Mouse (Mus musculus) neural tube, embryonic 12.5 days (tissue): ENCODE data around the gene Mbd3. TPM values are rescaled to one million over a fixed set of nuclear protein-coding genes. Genes with fewer than 3 reads are reported as not detected.

Experiments
- ATAC-seq: fragments of 200-750 bp; cut with Nextera tagmentation; 2 replicates; pipeline ENCODE4 v1.8.0; 2017; ENCODE audit warnings: low read depth, mild to moderate bottlenecking, moderate TSS enrichment, moderate library complexity; ENCODE audit not compliant: low FRiP score
- H3K27ac ChIP-seq: fragments of 300-500 bp; sonication (generic); 2 replicates; pipeline ENCODE4 v1.5.1; 2016
- H3K27me3 ChIP-seq: fragments of 300-500 bp; sonication (generic); replicated peaks from 2 replicates; pipeline ENCODE4 v1.6.1; 2016; ENCODE audit warnings: mild to moderate bottlenecking
- H3K36me3 ChIP-seq: fragments of 300-500 bp; sonication (generic); 2 replicates; pipeline ENCODE4 v1.6.1; 2016; ENCODE audit warnings: mild to moderate bottlenecking
- H3K4me1 ChIP-seq: fragments of 300-500 bp; sonication (generic); 2 replicates; pipeline ENCODE4 v1.6.1; 2016
- H3K4me2 ChIP-seq: fragments of 300-500 bp; sonication (generic); replicated peaks from 2 replicates; pipeline ENCODE4 v1.6.1; 2016; ENCODE audit warnings: mild to moderate bottlenecking
- H3K4me3 ChIP-seq: fragments of 300-500 bp; sonication (generic); 2 replicates; pipeline ENCODE4 v1.5.1; 2016
- H3K9ac ChIP-seq: fragments of 300-500 bp; sonication (generic); 2 replicates; pipeline ENCODE4 v1.6.1; 2016; ENCODE audit warnings: mild to moderate bottlenecking
- H3K9me3 ChIP-seq: fragments of 300-500 bp; sonication (generic); 2 replicates; pipeline ENCODE4 v1.6.1; 2016; ENCODE audit warnings: mild to moderate bottlenecking
- WGBS: fragments of 180-500 bp; shearing (Covaris S2); methylation state at CpG from one replicate; pipeline ENCODE4 v1.1.7; 2016; 5-methylcytosine and 5-hydroxymethylcytosine counted together
- polyA plus RNA-seq: library from polyadenylated mRNA; unstranded; fragments of >200 nt; fragmentation: Nextera tagmentation; extraction: Ambion mirVana; gene quantifications from 2 replicates; pipeline ENCODE4 v1.2.1, GENCODE M21; 2016

The Mbd3 gene
- polyA plus RNA-seq, 1 experiment from 2014 or later, result 304 TPM

GRCm38 (mm10) chr10:80434823-80435222, 35.5 kb upstream of the Mbd3 start:
- H3K9ac ChIP-seq, result no peak overlapping the region
- no peaks in the 10 kb centered on the region for H3K9me3 ChIP-seq
- ATAC-seq, result no peak
- H3K4me1 ChIP-seq, result peaks cover 34% of the 10 kb centered on the region
- no peak overlapping the region for H3K4me2 ChIP-seq
- peaks cover 10% of the 10 kb centered on the region for H3K36me3 ChIP-seq
- H3K27ac ChIP-seq, result no peak overlapping the region
- no peak overlapping the region for H3K4me3 ChIP-seq
- WGBS, result 88% methylated on average over 3 of the region's 3 CpGs
- H3K27me3 ChIP-seq, result no peaks in the 10 kb centered on the region

GRCm38 (mm10) chr10:80434233-80434592, 34.9 kb upstream of the Mbd3 start:
- H3K4me3 ChIP-seq, result 0 out of 2 replicates have a peak overlapping the region, but pooled peaks have one; percentile 15

GRCm38 (mm10) chr10:80433513-80434232, 34.3 kb upstream of the Mbd3 start, which contains the start of gene Tcf3:
Gene Tcf3, minus strand, starts transcription at chr10:80433647.
- H3K4me3 ChIP-seq, result peak within 1 kb of the TSS; percentile 99
- H3K27me3 ChIP-seq, result no peaks in the 10 kb centered on the region
- ATAC-seq, result peak; percentile 92
- peak within 1 kb of the TSS; percentile 92 for H3K4me2 ChIP-seq
- H3K4me1 ChIP-seq, result peaks cover 37% of the 10 kb centered on the region
- peak within 1 kb of the TSS; percentile 89 for H3K27ac ChIP-seq
- peaks cover 22% of the 10 kb centered on the region for H3K36me3 ChIP-seq
- peak within 1 kb of the TSS; percentile 98 for H3K9ac ChIP-seq
- H3K9me3 ChIP-seq, result no peaks in the 10 kb centered on the region
- WGBS, result under 1% methylated on average over 61 of the region's 61 CpGs

More at GRCm38 (mm10) chr10:80434233-80434592, 34.9 kb upstream of the Mbd3 start:
- H3K4me1 ChIP-seq, result peaks cover 37% of the 10 kb centered on the region
- no peak overlapping the region for H3K27ac ChIP-seq
- H3K27me3 ChIP-seq, result no peaks in the 10 kb centered on the region
- no peak overlapping the region; the same call in 1 of the 2 replicates for H3K4me2 ChIP-seq
- 12% methylated on average over 8 of the region's 8 CpGs for WGBS
- no peaks in the 10 kb centered on the region for H3K9me3 ChIP-seq
- ATAC-seq, result no peak
- no peak overlapping the region for H3K9ac ChIP-seq
- H3K36me3 ChIP-seq, result peaks cover 16% of the 10 kb centered on the region

GRCm38 (mm10) chr10:80432936-80433512, 33.7 kb upstream of the Mbd3 start:
- WGBS, result under 1% methylated on average over 60 of the region's 60 CpGs
- Histone ChIP-seq H3K27ac (peak overlapping the region; percentile 89), H3K27me3 (no peaks in the 10 kb centered on the region), H3K4me3 (peak overlapping the region; percentile 99), H3K9me3 (no peaks in the 10 kb centered on the region), H3K9ac (peak overlapping the region; percentile 98), H3K36me3 (peaks cover 28% of the 10 kb centered on the region), H3K4me1 (peaks cover 37% of the 10 kb centered on the region), H3K4me2 (peak overlapping the region; percentile 92)
- ATAC-seq, result peak; percentile 39; the same call in 1 of the 2 replicates

- Histone ChIP-seq H3K9me3 (no peaks in the 10 kb centered on the region), H3K27me3 (no peaks in the 10 kb centered on the region), H3K4me1 (peaks cover 37% of the 10 kb centered on the region), H3K4me2 (peak overlapping the region; percentile 92), H3K4me3 (peak overlapping the region; percentile 99), H3K36me3 (peaks cover 35% of the 10 kb centered on the region), H3K9ac (peak overlapping the region; percentile 98), H3K27ac (0 out of 2 replicates have a peak overlapping the region, but pooled peaks have one; percentile 89)
- WGBS, result under 1% methylated on average over 4 of the region's 4 CpGs
- ATAC-seq, result no peak
Observed at GRCm38 (mm10) chr10:80432387-80432785, 33.0 kb upstream of the Mbd3 start.

- H3K4me1 ChIP-seq, result peaks cover 37% of the 10 kb centered on the region
- peak overlapping the region; percentile 98 for H3K9ac ChIP-seq
- peak overlapping the region; percentile 92 for H3K4me2 ChIP-seq
Observed at GRCm38 (mm10) chr10:80431570-80432386, 32.4 kb upstream of the Mbd3 start.

DNA sequence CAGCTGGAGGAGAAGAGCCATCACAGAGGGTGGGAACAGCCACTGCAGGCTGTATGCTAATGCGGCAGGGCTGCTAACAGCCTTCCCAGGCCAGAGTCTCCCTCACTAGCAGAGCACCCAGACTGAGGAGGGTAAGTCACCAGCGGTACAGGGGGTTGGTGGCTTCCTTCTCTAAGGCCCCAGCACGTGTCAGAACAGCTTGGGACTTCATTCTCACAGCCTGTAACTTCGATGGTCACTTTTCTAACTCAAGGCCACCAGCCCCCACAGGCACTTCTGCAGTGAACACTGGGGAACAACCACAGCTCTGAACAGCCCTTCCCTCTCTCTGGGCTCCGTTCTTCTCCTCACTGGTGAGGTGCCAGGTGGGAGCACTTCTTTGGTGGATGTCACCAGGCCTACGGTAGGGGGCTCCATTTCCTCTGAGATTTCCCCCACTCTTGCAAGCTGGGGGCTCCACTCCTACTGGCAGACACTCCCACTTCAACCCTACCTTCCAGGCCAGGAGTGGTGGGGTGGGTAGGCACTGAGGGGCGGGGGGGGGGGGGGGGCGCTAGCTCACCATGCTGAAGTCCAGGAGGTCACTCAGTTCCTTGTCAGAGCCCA, 31.1 kb upstream of the Mbd3 start:
- Histone ChIP-seq H3K4me2 (peak overlapping the region; percentile 92; the same call in 1 of the 2 replicates), H3K4me3 (no peak overlapping the region), H3K9ac (no peak overlapping the region)

More at GRCm38 (mm10) chr10:80431570-80432386, 32.4 kb upstream of the Mbd3 start:
- 17% methylated on average over 15 of the region's 16 CpGs for WGBS
- Histone ChIP-seq H3K27me3 (no peaks in the 10 kb centered on the region), H3K27ac (no peak overlapping the region), H3K36me3 (peaks cover 41% of the 10 kb centered on the region), H3K4me3 (peak overlapping the region; percentile 99), H3K9me3 (no peaks in the 10 kb centered on the region)
- ATAC-seq, result no peak

DNA sequence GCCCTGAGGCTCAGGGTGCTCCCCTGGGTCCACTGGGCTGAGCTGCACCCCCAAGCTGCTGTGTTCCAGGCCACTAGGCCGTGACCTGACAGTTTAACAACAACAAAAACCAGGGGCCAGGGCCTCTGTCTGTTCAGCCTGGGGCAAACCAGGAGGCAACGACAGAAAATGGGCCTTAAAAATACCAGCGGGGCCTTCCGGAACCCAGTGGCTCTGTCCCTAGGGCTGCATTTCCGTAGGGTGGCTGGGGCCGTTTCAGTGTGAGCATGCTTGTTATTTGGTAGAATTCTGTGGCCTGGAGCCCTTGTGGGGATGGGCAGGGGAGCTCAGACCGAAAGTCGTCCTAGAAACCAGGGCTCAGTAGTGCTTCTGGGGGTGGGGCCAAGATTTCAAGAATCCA, 30.4 kb upstream of the Mbd3 start:
- H3K27me3 ChIP-seq, result no peaks in the 10 kb centered on the region
- 88% methylated on average over 8 of the region's 8 CpGs for WGBS
- peaks cover 29% of the 10 kb centered on the region for H3K4me1 ChIP-seq
- H3K4me3 ChIP-seq, result no peak overlapping the region
- no peak overlapping the region for H3K27ac ChIP-seq
- peaks cover 61% of the 10 kb centered on the region for H3K36me3 ChIP-seq
- no peak overlapping the region for H3K9ac ChIP-seq
- ATAC-seq, result no peak
- no peak overlapping the region for H3K4me2 ChIP-seq
- H3K9me3 ChIP-seq, result peaks cover 8% of the 10 kb centered on the region; the same call in 1 of the 2 replicates

More for the DNA sequence above, 31.1 kb upstream of the Mbd3 start:
- Histone ChIP-seq H3K27ac (no peak overlapping the region), H3K27me3 (no peaks in the 10 kb centered on the region), H3K9me3 (peaks cover 3% of the 10 kb centered on the region; the same call in 1 of the 2 replicates), H3K36me3 (peaks cover 54% of the 10 kb centered on the region), H3K4me1 (peaks cover 29% of the 10 kb centered on the region)
- WGBS, result 73% methylated on average over 7 of the region's 8 CpGs
- ATAC-seq, result no peak

- no peak for ATAC-seq
- Histone ChIP-seq H3K9ac (no peak overlapping the region), H3K36me3 (peaks cover 84% of the 10 kb centered on the region), H3K27ac (no peak overlapping the region), H3K4me2 (no peak overlapping the region), H3K4me3 (no peak overlapping the region), H3K9me3 (peaks cover 8% of the 10 kb centered on the region; the same call in 1 of the 2 replicates), H3K27me3 (no peaks in the 10 kb centered on the region), H3K4me1 (peaks cover 19% of the 10 kb centered on the region)
- 93% methylated on average over 3 of the region's 3 CpGs for WGBS
Observed at GRCm38 (mm10) chr10:80425041-80425440, 25.7 kb upstream of the Mbd3 start.

- peaks cover 8% of the 10 kb centered on the region; the same call in 1 of the 2 replicates for H3K9me3 ChIP-seq
- no peak overlapping the region for H3K27ac ChIP-seq
- H3K9ac ChIP-seq, result no peak overlapping the region
- H3K4me2 ChIP-seq, result no peak overlapping the region
- peaks cover 28% of the 10 kb centered on the region for H3K4me1 ChIP-seq
- no peak overlapping the region for H3K4me3 ChIP-seq
- H3K27me3 ChIP-seq, result no peaks in the 10 kb centered on the region
- WGBS, result 62% methylated on average over 4 of the region's 4 CpGs
- H3K36me3 ChIP-seq, result peaks cover 84% of the 10 kb centered on the region
- no peak for ATAC-seq
Observed at GRCm38 (mm10) chr10:80423562-80423961, 24.2 kb upstream of the Mbd3 start.

DNA sequence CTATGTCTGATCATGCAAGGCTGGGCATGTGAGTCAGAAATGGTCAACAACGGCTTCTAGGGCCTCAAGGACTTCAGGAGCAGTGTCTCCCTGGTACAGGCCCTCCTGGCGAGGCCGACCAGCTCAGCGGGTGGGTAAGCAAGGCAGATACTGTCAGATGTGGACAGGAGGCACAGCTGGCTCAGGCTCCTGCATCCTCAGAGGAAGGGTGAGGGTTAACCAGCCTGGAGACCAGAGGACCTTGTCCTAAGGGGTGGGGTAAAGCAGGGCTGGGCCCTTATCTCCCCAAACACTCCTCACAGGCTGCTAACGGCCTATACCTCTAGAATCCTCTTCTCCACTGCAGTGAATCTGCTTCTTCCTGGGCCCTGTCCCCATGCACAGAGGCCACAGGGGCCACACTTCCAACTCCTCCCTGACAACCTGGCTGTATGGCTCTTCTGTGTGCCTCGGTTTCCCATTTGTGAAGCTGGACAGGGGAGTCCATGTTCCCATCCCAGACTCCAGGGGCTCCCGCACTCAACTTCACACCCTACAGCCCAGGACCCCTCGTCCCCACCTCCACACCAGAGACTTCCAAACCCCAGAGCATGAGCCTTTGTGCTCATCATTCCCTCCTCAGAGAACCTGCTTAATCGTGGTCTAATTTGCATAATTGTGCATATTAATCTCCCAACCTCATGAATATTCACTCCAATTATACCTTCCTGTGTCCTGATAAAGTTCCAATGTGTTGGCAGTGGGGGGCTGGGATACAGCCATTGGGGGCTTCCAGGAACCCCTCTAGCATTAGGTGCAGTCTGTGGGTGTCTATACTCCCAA, 22.5 kb upstream of the Mbd3 start:
- no peak overlapping the region for H3K27ac ChIP-seq

More for the DNA sequence above, 22.5 kb upstream of the Mbd3 start:
- H3K4me1 ChIP-seq, result peaks cover 30% of the 10 kb centered on the region
- no peak for ATAC-seq
- no peak overlapping the region for H3K4me2 ChIP-seq
- H3K27me3 ChIP-seq, result no peaks in the 10 kb centered on the region
- no peak overlapping the region for H3K4me3 ChIP-seq
- 88% methylated on average over 9 of the region's 9 CpGs for WGBS
- peaks cover 84% of the 10 kb centered on the region for H3K36me3 ChIP-seq
- no peak overlapping the region for H3K9ac ChIP-seq
- peaks cover 8% of the 10 kb centered on the region; the same call in 1 of the 2 replicates for H3K9me3 ChIP-seq
